Mouse (Mus musculus) E14TG2a.4 (cell line): ENCODE measurements around the gene Ddx39b.

Experiments
- H3K27me3 ChIP-seq: 2 replicates; pipeline ENCODE4 v1.6.1; 2014; ENCODE audit warnings: low read length, control low read depth; ENCODE audit not compliant: insufficient read depth
- H3K36me3 ChIP-seq: 2 replicates; pipeline ENCODE4 v1.6.1; 2014; ENCODE audit warnings: low read length, control low read depth; ENCODE audit not compliant: insufficient read depth
- H3K4me1 ChIP-seq: replicated peaks from 2 replicates; pipeline ENCODE4 v1.6.1; 2014; ENCODE audit warnings: low read depth, low read length, control low read depth
- H3K4me3 ChIP-seq: replicated peaks from 2 replicates; pipeline ENCODE4 v1.5.1; 2014; ENCODE audit warnings: mild to moderate bottlenecking, low read length
- H3K9me3 ChIP-seq: 2 replicates; pipeline ENCODE4 v1.6.1; 2014; ENCODE audit warnings: low read length, control low read depth
- CTCF ChIP-seq: conservative IDR thresholded peaks from 2 replicates; pipeline ENCODE4 v1.5.1; 2014; ENCODE audit warnings: low read length
- NANOG ChIP-seq: IDR thresholded peaks from 2 replicates; pipeline ENCODE4 v1.6.1; 2014; ENCODE audit warnings: borderline replicate concordance, low read length, mixed read lengths
- POU5F1 ChIP-seq: IDR thresholded peaks from 2 replicates; pipeline ENCODE4 v1.6.1; 2014; ENCODE audit warnings: low read length, borderline replicate concordance

Gene Ddx39b

GRCm38 (mm10) chr17:35253293-35254093 lies 11.9 kb downstream of the Ddx39b start:
- Histone ChIP-seq H3K9me3 (no peaks in the 10 kb centered on the region), H3K27me3 (peaks cover 22% of the 10 kb centered on the region), H3K4me3 (no peak overlapping the region), H3K4me1 (peaks cover 67% of the 10 kb centered on the region), H3K36me3 (peaks cover 59% of the 10 kb centered on the region)
- TF ChIP-seq POU5F1: no peak
- TF ChIP-seq NANOG: no peak
- TF ChIP-seq CTCF: no peak

GRCm38 (mm10) chr17:35254241-35255098 lies 12.9 kb downstream of the Ddx39b start:
- Histone ChIP-seq H3K4me3 (no peak overlapping the region), H3K4me1 (peaks cover 61% of the 10 kb centered on the region), H3K9me3 (no peaks in the 10 kb centered on the region), H3K36me3 (peaks cover 50% of the 10 kb centered on the region), H3K27me3 (peaks cover 22% of the 10 kb centered on the region)
- TF ChIP-seq POU5F1 (no peak), NANOG (no peak), CTCF (peak; percentile 88)

GRCm38 (mm10) chr17:35255301-35255700 lies 13.8 kb downstream of the Ddx39b start:
- no peak overlapping the region for H3K4me3 ChIP-seq
- TF ChIP-seq POU5F1: no peak
- TF ChIP-seq NANOG: no peak
- TF ChIP-seq CTCF: no peak
- H3K4me1 ChIP-seq: peaks cover 58% of the 10 kb centered on the region
- no peaks in the 10 kb centered on the region for H3K9me3 ChIP-seq
- H3K36me3 ChIP-seq: peaks cover 41% of the 10 kb centered on the region
- peaks cover 22% of the 10 kb centered on the region for H3K27me3 ChIP-seq

GRCm38 (mm10) chr17:35255704-35256103 lies 14.2 kb downstream of the Ddx39b start:
- TF ChIP-seq NANOG: no peak
- TF ChIP-seq POU5F1: no peak
- no peak for TF ChIP-seq CTCF
- Histone ChIP-seq H3K27me3 (peaks cover 22% of the 10 kb centered on the region), H3K4me3 (no peak overlapping the region), H3K36me3 (peaks cover 37% of the 10 kb centered on the region), H3K4me1 (peaks cover 57% of the 10 kb centered on the region), H3K9me3 (no peaks in the 10 kb centered on the region)

- H3K36me3 ChIP-seq: peaks cover 21% of the 10 kb centered on the region
- no peak overlapping the region for H3K4me3 ChIP-seq
- TF ChIP-seq CTCF (no peak), NANOG (no peak), POU5F1 (no peak)
- H3K27me3 ChIP-seq: peaks cover 33% of the 10 kb centered on the region
- no peaks in the 10 kb centered on the region for H3K9me3 ChIP-seq
- H3K4me1 ChIP-seq: peaks cover 53% of the 10 kb centered on the region
These were observed 15.8 kb downstream of the Ddx39b start for GRCm38 (mm10) chr17:35257378-35257777.

GRCm38 (mm10) chr17:35257824-35258491 lies 16.4 kb downstream of the Ddx39b start:
- Histone ChIP-seq H3K4me3 (no peak overlapping the region), H3K4me1 (peaks cover 51% of the 10 kb centered on the region), H3K36me3 (peaks cover 15% of the 10 kb centered on the region), H3K27me3 (peaks cover 39% of the 10 kb centered on the region), H3K9me3 (no peaks in the 10 kb centered on the region)
- peak; percentile 95 for TF ChIP-seq CTCF
- no peak for TF ChIP-seq POU5F1

- no peak for TF ChIP-seq NANOG
- no peak for TF ChIP-seq POU5F1
- no peak for TF ChIP-seq CTCF
- Histone ChIP-seq H3K36me3 (peaks cover 7% of the 10 kb centered on the region), H3K4me1 (peaks cover 43% of the 10 kb centered on the region), H3K9me3 (no peaks in the 10 kb centered on the region), H3K4me3 (no peak overlapping the region), H3K27me3 (peaks cover 47% of the 10 kb centered on the region)
These were observed 17.2 kb downstream of the Ddx39b start for GRCm38 (mm10) chr17:35258492-35259478.

GRCm38 (mm10) chr17:35259621-35260020 lies 18.1 kb downstream of the Ddx39b start:
- Histone ChIP-seq H3K9me3 (no peaks in the 10 kb centered on the region), H3K36me3 (no peaks in the 10 kb centered on the region), H3K4me1 (peaks cover 35% of the 10 kb centered on the region), H3K4me3 (no peak overlapping the region), H3K27me3 (peaks cover 55% of the 10 kb centered on the region)
- TF ChIP-seq CTCF (no peak), NANOG (no peak), POU5F1 (no peak)
